Mouse (Mus musculus) adrenal gland, postnatal 10 days (tissue): ENCODE results near the gene Gfy. TPM values are rescaled to one million over a fixed set of nuclear protein-coding genes. Genes with fewer than 3 reads are reported as not detected.
A peak's percentile ranks its signal among the peaks of the same experiment; 100 is the strongest.
"Not testable (repeated sequence)": the region's sequence is repeated elsewhere in the genome, so short reads cannot be mapped to it uniquely, and the experiment has no call there.

ENCODE experiments used
- DNase-seq: peaks from one replicate; pipeline ENCODE4 v3.0.0; 2021; ENCODE audit warnings: mixed read lengths
- total RNA-seq, 2 experiments: library from RNA; stranded (reverse); gene quantifications; 2 replicates each; pipeline ENCODE4 v1.2.3; 2021

The Gfy gene
- total RNA-seq, 2 experiments from 2014 or later: not detected

DNA sequence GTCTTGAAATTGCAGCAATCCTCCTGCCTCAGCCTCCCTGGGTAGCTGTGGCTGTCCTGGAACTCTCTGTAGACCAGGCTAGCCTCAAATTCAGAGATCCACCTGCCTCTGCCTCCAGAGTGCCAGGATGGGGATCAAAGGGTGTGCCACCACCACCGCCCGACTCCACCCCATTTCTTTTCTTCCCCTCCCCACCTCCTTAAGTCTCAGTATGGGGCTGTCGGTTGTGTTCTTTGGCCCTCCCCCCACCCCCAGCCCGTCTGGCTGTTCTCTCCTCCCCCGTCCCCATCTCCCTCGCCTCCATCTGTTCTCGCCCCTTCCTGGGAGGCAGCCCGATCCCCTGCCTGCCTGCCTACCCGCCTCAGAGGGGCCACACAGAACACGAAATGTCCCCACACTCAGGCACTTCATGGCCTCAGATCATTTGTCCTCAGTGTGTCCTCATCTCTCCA, 12.4 kb downstream of the Gfy start:
- no peak for DNase-seq

DNA sequence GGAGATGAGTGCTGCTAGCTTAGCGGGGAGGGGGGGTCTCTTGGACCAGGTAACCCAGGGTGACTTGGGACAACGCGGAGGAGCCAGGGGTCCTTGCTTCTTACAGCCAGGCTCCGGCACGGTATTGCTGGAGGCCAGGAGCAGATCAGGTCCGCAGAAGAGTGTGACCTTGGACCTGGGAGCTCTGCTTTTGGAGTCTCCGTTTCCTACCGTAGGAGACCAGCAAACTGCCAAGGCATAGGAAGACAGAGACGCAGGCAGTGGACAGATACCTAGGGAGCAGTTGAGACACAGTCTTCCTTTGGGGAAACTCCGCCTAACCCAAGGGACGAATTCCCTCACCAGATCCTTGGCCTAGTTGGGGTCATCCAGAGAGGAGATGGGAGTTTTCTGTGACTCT, 13.7 kb downstream of the Gfy start:
- no peak for DNase-seq

DNA sequence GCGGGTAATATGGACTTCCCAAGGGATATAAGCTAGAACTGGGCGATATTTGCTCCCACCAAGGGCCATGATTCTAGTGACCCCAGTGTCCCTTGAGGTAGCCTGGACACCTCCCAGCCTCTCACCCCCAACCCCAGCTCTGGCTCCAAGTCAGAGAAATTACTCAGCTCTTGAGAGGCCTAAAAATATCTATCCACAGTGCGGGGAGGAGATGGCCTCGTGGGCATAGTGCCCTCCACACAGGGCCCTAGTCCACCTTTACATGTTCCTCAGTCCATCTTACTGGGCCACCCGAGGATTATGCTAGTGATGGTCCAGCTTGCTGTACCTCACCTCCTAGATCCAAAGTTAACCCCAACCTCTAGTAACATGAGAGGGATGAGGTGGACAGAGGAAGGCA, 14.5 kb downstream of the Gfy start:
- DNase-seq: no peak

- peak; percentile 53 for DNase-seq
Measured at GRCm38 (mm10) chr7:45163735-45164490, 15.5 kb downstream of the Gfy start, which contains the start of gene Slc17a7. TSS of gene Slc17a7 (plus strand) at chr7:45163949.

DNA sequence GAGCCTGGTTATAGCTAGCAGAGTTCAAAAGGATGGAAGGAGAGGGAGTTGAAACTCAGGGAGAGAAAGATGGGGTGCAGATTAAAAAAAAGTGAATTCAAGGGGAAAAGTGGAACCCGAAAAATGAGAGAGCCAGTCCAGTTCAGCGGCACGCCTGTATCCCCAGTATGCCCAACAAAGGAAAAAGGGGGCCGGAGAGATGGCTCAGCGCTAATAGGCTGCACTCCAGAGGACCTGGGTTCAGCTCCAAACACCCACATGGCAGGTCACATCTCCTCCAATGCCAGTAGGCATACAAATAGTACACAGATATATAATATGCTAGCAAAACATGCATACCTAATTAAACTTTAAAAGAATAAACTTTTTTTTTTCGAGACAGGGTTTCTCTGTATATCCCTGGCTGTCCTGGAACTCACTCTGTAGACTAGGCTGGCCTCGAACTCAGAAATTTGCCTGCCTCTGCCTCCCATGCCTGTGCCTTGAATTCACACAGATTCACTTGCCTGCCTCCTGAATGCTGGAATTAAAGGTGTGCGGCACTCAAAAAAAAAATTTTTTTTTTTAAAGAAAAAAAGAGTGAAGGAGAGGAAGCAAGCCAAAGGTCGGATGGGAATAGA, 16.3 kb downstream of the Gfy start:
- DNase-seq: no peak

GRCm38 (mm10) chr7:45162551-45162950, 16.8 kb downstream of the Gfy start:
- no peak for DNase-seq

DNA sequence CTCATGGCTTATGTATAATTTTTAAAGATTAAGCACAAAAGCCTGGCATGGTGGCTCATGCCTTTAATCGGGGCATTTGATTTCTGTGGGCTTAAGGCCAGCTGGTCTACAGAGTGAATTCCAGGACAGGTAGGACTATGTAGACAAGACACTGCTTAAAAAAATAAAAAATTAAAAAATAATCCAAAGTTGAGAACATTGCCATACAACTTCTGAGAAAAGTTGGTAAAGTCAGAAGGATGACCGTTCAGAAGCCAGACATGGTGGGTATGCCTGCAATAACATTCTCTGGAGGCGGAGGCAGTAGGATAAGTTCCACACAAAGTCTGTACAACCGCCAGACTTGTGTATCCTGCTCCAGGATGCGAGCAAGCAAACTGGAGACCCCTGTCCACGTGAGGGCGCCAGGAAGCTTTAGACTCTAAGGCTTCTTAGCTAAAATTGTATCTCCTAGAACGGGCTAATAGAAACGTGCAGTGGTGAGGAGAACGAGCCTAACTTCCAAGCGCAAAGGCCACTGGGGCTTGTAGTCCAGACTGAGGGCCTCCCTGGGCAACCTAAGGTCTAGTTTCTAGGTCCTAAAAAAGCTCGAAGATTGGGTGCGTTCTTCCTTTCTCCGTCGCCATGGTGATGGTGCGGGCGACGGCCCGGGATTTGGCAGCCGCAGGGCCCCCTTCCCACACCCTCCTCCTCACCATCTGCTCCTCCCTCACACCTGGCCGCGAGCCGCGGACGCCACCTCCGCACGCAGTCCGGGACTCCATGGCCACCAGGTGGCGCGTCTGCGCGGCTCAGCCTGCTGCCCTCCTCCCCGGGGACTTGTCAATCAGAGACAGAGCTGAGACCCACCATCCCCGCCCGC, 17.5 kb downstream of the Gfy start:
- peak; percentile 92 for DNase-seq

DNA sequence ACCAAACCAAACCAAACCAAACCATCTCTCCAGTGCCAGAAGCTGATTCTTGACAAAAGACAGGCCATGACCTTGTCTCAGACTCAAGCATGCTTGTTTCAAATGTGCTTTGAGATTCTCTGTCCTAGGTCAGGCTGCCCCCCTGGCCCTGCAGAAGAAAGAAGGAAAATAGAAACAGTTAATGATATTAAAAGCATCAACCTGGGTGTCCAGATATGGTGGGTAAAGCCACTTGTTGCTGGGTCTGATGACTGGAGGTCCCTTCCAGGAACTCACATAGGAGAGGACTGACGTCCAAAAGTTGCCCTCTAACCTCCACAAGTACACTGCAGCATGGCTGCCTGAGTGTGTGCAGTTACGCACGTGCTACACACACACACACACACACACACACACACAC, 18.5 kb downstream of the Gfy start:
- DNase-seq: no peak

- no peak for DNase-seq
Measured at GRCm38 (mm10) chr7:45160316-45160800, 19.0 kb downstream of the Gfy start.

DNA sequence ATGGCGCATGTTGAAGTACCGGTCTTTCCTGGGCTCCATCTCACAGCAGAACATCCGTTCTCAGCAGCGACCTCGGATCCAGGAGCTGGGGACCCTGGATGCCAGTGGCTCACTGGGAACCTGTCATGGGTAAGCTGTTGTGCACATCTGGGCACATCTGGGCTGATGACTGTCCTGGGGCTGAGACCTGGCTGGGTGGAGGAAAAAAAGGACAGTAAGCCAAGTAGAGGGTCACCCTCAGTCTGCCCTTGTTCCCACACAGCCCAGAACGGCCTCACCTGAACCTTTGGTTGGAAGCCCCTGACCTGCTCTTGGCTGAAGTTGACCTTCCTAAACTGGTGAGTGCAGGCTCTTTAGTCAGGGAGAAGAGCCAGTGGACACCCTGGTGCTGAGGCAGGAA, 20.4 kb downstream of the Gfy start:
- no peak for DNase-seq

DNA sequence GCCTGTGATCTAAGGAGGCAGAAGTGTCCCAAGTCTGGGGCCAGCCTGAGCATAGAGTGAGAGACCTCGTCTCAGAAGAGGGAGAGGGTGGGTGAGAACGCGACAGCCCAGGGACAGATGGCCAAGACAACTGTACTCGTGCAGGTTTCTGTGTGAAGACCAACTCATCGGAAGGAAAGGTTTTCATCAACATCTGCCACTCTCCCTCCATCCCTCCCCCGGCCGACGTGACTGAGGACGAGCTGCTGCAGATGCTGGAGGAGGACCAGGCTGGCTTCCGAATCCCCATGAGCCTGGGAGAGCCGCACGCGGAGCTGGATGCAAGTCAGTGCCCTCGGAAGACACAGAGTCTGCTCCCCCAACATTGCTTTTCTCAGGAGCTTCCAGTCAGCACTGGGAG, 21.9 kb downstream of the Gfy start:
- no peak for DNase-seq

DNA sequence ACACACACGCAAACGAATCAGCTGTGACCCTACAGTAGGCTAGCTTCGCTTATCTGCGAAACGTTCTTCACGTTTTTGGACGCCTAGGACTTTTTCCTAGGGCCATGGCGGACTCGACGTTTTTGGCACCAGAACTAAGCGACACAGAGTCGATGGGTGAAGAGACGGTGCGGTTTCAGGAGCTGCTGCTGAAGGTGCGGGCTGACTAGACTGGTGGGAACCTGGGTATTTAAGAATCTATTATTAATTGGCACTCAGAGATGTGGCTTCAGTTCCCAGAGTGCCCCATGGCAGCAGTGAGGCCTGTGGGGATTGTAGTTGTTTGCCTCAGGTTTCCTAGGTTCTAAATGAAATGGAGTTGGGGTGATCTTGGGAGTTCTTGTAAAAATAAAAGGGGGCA, 23.2 kb downstream of the Gfy start:
- no peak for DNase-seq

GRCm38 (mm10) chr7:45155590-45155989, 23.8 kb downstream of the Gfy start:
- no peak for DNase-seq

DNA sequence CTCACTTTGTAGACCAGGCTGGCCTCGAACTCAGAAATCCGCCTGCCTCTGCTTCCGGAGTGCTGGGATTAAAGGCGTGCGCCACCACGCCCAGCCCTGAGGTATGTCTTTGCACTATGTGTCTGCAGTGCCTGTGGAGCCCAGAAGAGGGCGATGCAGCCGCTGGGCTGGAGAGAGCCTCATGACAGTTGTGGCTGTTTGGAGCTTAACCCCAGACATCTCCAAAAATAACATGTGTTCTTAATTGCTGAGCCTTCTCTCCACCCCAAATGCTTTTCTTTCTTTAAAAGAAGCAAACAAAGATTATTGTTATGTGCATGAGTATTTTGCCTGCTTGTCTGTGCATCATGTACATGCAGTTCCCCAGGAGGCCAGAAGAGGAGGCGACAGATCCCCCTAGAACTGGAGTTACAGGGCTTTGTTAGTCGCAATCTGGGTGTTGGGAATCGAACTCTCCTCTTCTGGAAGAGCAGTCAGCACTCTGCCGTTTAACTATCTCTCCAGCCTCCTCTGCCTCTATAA, 24.3 kb downstream of the Gfy start:
- peak; percentile 69 for DNase-seq

DNA sequence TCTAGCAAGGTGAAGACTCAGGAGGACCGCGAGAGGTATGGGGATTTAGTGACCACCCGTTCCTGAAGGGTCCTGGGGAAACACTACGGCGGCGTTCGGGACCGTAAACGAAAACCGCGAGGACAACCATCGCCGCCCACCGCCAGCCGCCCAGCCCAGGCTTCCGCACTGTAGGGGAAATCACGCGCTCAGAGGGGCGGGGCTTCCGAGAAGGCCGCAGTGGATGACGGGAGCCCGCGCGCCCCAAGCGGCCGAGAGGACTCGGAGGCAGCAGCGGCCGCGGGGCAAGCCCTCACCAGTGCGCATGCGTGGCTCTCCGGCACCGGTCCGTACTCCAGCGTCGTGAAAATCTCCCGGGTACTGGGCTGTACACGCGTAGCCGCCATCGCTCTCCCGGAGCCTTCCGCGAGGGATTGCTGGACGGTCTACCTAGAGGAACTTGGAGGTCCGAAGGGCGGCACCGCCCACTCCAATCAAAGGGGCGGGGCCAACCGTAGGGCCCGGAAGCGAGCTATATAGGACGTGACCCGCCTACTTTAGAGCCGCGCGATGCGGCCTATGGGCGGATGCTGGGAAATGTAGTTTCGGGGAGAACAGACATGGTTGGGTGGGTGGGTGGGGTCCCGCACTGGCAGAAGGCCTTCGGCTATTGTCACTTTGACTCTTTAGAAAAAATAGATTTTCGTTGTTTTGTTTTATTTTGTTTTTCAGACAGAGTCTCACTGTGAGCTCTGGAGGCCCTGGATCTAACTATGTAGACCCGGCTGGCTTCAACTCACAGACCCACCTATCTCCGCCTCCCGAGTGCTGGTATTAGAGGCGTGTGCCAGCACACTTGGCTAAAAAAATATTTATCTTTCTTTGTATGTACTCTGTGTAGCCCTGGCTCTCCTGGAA, 25.0 kb downstream of the Gfy start, which contains the start of the genes Pih1d1 and Aldh16a1:
Pih1d1 (plus strand) TSS at position 208 of the 897 bp plus-strand sequence.
Aldh16a1 (minus strand) TSS at position 489 of the 897 bp plus-strand sequence.
- DNase-seq: peak; percentile 97

DNA sequence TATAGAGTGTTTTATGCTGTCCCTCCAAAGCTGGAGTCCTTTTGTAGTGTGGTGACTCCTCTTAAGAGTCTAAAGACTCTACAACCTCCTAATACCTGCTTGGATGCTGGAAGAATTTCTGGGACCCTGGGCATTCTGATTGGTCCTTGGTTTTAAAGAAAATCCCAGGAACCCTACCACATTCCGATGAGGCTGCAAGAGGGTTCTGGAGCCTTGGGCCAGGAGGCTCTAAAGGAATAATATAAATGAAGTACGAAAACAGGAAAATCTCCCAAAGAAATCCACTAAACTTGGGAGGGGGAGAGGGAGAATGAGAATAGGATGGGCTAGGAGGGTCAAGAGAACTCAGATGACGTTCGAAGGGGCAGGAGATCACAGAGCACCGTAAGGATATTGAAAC, 25.8 kb downstream of the Gfy start:
- no peak for DNase-seq

GRCm38 (mm10) chr7:45153052-45153451, 26.3 kb downstream of the Gfy start:
- not testable (repeated sequence) for DNase-seq

DNA sequence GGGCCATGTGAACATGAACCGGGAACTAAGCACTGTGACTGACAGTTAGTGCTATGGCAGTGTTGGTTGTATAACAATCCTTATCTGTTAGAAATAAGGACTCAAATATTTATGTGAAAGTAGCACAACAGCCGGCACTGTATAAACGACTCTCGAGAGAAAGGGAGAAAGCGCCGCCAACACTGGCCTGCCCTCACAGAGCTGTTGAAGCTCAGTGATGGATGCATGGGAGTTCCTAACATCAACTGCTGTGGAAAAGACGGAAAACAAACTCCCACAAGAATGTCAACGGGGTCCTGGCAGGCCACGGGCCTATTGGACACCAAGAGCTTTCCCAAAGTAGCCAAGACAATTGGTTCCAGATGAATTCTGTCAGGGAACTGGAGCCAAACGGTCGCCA, 28.1 kb downstream of the Gfy start:
- no peak for DNase-seq

DNA sequence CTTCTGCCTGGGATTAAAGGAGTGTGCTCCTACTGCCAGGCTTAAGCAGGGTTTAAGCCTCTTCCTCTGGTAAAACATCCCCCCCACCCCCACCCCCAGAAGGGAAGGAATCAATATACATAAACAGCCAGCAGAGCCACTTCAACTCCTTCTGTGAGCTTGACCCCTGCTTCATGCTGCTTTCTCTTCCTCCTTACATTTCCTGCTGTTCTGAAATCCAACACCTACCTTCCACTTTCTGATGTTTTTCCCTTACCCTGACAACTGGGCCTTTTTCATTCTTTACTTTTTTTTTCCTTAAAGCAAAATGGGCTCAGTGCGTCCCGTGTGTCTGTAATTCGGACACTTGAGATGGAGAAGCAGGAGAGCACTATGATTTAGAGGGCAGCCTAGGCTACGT, 29.0 kb downstream of the Gfy start:
- no peak for DNase-seq

DNA sequence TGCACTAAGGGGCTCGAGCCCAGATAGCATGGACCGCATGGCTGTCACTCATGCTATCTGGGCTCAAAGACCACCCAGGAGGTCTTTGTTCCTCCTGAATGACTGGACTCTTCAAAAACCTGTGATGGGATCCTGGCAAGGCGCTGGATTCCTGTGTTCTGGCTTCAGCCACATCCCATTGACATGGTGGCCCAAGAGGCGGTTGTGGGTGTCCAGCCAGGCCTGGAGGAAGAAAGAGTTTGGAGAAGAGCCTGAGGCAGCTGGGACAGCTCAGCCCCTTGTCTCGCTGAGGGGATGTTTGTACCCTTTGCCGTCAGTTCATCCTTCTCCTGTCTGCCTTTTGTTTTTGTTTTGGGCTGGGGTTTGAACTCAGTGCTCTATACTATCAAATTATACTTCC, 29.8 kb downstream of the Gfy start:
- DNase-seq: no peak

DNA sequence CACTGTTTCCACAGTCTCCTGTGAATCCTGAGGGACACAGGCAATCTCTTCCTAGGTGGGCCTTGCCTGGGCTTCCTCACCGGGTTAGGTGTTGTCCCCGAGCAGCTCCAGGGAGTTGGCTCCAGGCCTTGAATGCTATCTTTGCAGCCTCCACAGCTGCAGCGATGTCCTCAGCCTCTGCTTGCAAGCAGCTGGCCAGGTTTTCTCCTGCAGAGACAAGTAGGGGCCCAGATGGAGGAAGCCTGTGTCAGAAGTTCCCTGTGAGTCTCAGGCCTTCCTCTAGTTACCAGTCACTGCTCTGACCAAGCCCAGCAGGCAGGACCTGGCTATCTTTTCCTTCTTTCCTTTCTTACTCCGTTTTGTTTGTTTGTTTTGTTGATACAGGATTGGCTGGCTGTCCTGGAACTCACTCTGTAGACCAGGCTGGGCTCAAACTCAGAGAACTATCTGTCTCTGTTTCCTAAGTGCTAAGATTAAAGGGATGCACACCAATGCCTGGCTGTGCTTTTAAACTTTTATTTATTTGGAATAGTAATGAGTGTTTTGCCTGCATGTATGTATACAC, 30.8 kb downstream of the Gfy start:
- DNase-seq: no peak
